Mouse (Mus musculus): ENCODE data around the gene Unc119. TPM values are rescaled to one million over a fixed set of nuclear protein-coding genes. Genes with fewer than 3 reads are reported as not detected.

Unc119 gene
- polyA plus RNA-seq, 2 experiments, result 55.7 to 114 TPM

DNA sequence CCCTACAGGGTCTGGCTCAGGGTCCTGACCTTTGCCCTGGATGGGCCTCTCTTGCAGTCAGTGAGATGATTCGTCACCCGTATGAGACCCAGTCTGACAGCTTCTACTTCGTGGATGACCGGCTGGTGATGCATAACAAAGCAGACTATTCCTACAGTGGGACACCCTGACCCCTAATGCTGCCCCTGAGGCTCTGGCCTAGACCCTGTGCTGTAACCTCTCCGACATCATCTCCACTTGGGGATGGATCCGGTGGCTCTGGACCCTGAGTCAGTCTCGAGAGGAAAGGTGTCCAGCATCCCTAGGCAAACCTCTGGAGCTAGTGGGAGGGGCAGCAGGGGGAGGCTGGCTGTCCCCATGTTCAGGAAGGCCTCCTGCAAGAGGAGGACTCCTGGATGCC lies 5.2 kb downstream of the Unc119 start:
- ATAC-seq (ENCODE audit: low FRiP score, low read depth), result no peak
- peaks cover 27% of the 10 kb centered on the region for H3K36me3 ChIP-seq (ENCODE audit: control insufficient read depth, insufficient read depth, low read length)
- no peaks in the 10 kb centered on the region for H3K9me3 ChIP-seq (ENCODE audit: control insufficient read depth, low read length)
- DNase-seq (ENCODE audit: low spot score), result no peak
- H3K27me3 ChIP-seq (ENCODE audit: control insufficient read depth, insufficient read depth, low read length), result no peaks in the 10 kb centered on the region
- no peak overlapping the region for H3K27ac ChIP-seq (replicated peaks; ENCODE audit: low read depth, low read length)
- H3K4me1 ChIP-seq (ENCODE audit: control insufficient read depth, insufficient read depth, low read length), result peaks cover 24% of the 10 kb centered on the region
- no peak overlapping the region for H3K4me2 ChIP-seq (replicated peaks; ENCODE audit: low read depth, low read length, severe bottlenecking)
- no peak overlapping the region for H3K9ac ChIP-seq (ENCODE audit: low read depth, low read length, severe bottlenecking)
- TF ChIP-seq POLR2A (IDR thresholded peaks at IDR 0.05; ENCODE audit: borderline replicate concordance, extremely low read depth, insufficient read depth, insufficient read length), result no peak
- 67% methylated on average over 7 of the region's 7 CpGs for WGBS
- H3K4me3 ChIP-seq (replicated peaks; ENCODE audit: low read length), result no peak overlapping the region

DNA sequence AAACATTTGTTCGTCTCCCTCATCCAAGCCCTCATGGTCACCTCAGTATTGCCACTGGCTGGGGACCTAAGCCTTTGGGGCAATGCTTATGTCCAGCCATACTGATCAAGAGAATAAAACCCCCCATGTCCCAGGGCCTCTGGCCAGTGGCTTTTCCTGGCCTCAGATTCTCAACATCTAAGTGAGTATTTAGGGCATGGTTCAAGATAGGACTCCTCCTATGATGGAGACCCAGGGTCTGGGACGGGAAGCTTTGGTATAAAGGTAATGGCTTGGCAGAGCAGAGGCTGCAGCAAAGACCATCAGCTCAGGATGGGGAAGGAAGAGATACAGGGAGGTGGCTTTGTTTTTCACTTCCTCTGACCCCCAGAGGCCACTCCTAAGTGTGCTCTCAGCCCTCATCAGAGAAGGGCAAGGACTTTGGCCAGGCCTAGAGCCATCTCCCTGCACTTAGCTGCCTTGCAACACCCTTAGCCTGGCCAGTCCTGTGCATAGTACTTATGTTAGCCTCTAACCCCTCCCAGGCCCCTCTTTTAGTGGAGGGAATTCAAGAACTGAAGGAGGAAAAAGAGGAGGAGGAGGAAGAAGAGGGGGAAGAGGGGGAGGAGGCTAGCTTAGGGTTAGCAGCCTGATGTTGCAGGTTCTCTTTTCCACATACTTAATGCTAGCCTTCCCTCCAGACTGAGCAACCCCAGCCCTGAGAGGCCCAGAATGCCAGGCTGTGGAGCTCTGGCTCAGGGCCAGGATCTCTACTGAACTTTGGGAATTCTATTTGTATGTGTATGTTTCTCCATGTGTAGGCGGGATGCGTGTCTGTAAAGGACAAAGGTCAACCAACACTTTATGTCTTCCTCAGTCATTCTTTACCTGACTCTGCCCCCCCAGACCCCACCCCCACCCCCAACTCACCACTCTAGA lies 6.4 kb downstream of the Unc119 start:
- Histone ChIP-seq H3K4me1 (ENCODE audit: control insufficient read depth, insufficient read depth, low read length) (peaks cover 17% of the 10 kb centered on the region), H3K27me3 (ENCODE audit: control insufficient read depth, insufficient read depth, low read length) (no peaks in the 10 kb centered on the region), H3K36me3 (ENCODE audit: control insufficient read depth, insufficient read depth, low read length) (peaks cover 27% of the 10 kb centered on the region), H3K27ac (replicated peaks; ENCODE audit: low read depth, low read length) (no peak overlapping the region), H3K9me3 (ENCODE audit: control insufficient read depth, low read length) (no peaks in the 10 kb centered on the region), H3K4me2 (replicated peaks; ENCODE audit: low read depth, low read length, severe bottlenecking) (no peak overlapping the region), H3K9ac (ENCODE audit: low read depth, low read length, severe bottlenecking) (no peak overlapping the region), H3K4me3 (replicated peaks; ENCODE audit: low read length) (no peak overlapping the region)
- TF ChIP-seq POLR2A (IDR thresholded peaks at IDR 0.05; ENCODE audit: borderline replicate concordance, extremely low read depth, insufficient read depth, insufficient read length), result no peak
- ATAC-seq (ENCODE audit: low FRiP score, low read depth) (no peak), DNase-seq (ENCODE audit: low spot score) (no peak)
- WGBS, result 80% methylated on average over 4 of the region's 4 CpGs

DNA sequence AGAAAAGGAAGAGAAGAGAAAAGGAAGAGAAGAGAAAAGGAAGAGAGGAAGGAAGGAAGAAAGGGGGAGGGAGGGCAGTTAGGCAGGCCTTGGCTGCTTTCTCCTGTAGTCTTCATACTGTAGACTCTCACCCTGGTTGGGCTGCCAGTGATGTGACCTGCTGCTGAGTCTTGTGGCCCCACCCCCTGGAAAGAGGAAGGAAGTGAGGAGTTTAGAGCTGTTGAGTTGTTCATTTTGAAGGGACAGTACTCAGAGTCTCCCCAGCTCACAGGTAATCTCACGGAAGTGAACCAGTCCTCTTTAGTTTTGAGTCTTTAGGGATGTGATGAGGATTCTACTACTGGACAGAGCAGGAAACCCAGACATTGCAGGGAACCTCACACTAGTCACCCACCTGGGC lies 9.8 kb downstream of the Unc119 start:
- Histone ChIP-seq H3K36me3 (ENCODE audit: control insufficient read depth, insufficient read depth, low read length) (peaks cover 15% of the 10 kb centered on the region), H3K9ac (ENCODE audit: low read depth, low read length, severe bottlenecking) (no peak overlapping the region), H3K27ac (replicated peaks; ENCODE audit: low read depth, low read length) (no peak overlapping the region), H3K27me3 (ENCODE audit: control insufficient read depth, insufficient read depth, low read length) (no peaks in the 10 kb centered on the region), H3K9me3 (ENCODE audit: control insufficient read depth, low read length) (no peaks in the 10 kb centered on the region), H3K4me1 (ENCODE audit: control insufficient read depth, insufficient read depth, low read length) (no peaks in the 10 kb centered on the region), H3K4me3 (replicated peaks; ENCODE audit: low read length) (no peak overlapping the region), H3K4me2 (replicated peaks; ENCODE audit: low read depth, low read length, severe bottlenecking) (no peak overlapping the region)
- DNase-seq (ENCODE audit: low spot score) (no peak), ATAC-seq (ENCODE audit: low FRiP score, low read depth) (no peak)
- no peak for TF ChIP-seq POLR2A (IDR thresholded peaks at IDR 0.05; ENCODE audit: borderline replicate concordance, extremely low read depth, insufficient read depth, insufficient read length)
- WGBS, result 79% methylated on average over 1 of the region's 1 CpGs

DNA sequence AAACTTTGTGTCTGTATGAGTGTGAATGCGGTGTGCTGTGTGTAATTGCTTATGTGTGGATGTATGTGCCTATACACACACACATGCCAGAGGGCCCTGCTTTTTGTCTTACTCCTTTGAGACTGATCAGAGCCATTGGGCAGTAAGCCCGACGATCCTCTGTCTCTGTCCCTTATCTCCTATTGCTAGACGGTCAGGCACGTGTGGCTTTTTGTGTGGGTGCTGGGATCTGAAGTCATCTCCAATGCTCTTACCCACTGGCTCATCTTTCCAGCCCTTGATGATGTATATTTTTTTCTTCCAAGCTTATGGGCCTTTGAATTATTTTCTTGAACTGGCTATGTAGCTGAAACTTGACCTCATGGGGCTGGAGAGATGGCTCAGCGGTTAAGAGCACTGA lies 11.6 kb downstream of the Unc119 start:
- no peak for TF ChIP-seq POLR2A (IDR thresholded peaks at IDR 0.05; ENCODE audit: borderline replicate concordance, extremely low read depth, insufficient read depth, insufficient read length)
- Histone ChIP-seq H3K9ac (ENCODE audit: low read depth, low read length, severe bottlenecking) (no peak overlapping the region), H3K36me3 (ENCODE audit: control insufficient read depth, insufficient read depth, low read length) (no peaks in the 10 kb centered on the region), H3K4me3 (replicated peaks; ENCODE audit: low read length) (no peak overlapping the region), H3K9me3 (ENCODE audit: control insufficient read depth, low read length) (no peaks in the 10 kb centered on the region), H3K27me3 (ENCODE audit: control insufficient read depth, insufficient read depth, low read length) (no peaks in the 10 kb centered on the region), H3K4me1 (ENCODE audit: control insufficient read depth, insufficient read depth, low read length) (no peaks in the 10 kb centered on the region), H3K4me2 (replicated peaks; ENCODE audit: low read depth, low read length, severe bottlenecking) (no peak overlapping the region), H3K27ac (replicated peaks; ENCODE audit: low read depth, low read length) (no peak overlapping the region)
- ATAC-seq (ENCODE audit: low FRiP score, low read depth) (no peak), DNase-seq (ENCODE audit: low spot score) (no peak)
- WGBS, result 87% methylated on average over 6 of the region's 6 CpGs

DNA sequence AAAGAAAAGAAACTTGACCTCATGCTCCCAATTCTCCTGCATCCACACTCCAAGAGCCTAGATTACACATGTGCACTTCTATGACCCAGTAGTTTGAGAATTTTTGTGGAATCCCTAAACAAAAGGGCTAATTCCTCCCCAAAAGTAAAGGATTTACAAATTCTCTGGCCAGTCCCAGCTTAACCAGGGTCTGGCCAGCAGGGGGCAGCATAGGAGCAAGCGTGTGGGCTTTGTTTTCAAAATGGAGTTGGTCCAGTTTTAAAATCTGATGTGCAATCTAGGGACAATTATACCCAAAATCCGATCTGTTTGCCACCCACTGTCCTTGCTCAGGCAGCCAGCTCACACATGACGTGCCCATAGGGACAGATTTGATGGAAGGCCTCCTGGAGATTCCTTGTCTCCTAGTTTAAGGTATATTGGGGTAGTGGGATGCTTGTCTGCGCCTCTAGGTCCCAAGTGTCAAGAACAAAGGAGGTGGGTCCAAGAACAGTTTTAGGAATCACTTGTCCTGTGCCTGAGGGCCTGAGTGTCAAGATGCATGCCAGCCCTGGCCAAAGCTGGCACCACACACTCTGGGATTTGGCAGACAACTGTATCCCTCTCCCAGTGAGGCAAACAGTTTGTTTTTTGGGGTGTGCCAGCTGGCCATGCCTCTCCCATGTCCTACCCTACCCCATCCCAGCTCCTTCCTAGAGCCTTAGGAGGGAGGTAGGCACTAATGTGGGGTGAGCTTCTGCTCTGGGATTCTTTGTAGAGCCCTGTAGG lies 12.4 kb downstream of the Unc119 start:
- Histone ChIP-seq H3K9me3 (ENCODE audit: control insufficient read depth, low read length) (no peaks in the 10 kb centered on the region), H3K9ac (ENCODE audit: low read depth, low read length, severe bottlenecking) (no peak overlapping the region), H3K27me3 (ENCODE audit: control insufficient read depth, insufficient read depth, low read length) (no peaks in the 10 kb centered on the region), H3K4me1 (ENCODE audit: control insufficient read depth, insufficient read depth, low read length) (no peaks in the 10 kb centered on the region), H3K27ac (replicated peaks; ENCODE audit: low read depth, low read length) (no peak overlapping the region), H3K4me2 (replicated peaks; ENCODE audit: low read depth, low read length, severe bottlenecking) (no peak overlapping the region), H3K36me3 (ENCODE audit: control insufficient read depth, insufficient read depth, low read length) (no peaks in the 10 kb centered on the region), H3K4me3 (replicated peaks; ENCODE audit: low read length) (no peak overlapping the region)
- WGBS, result 33% methylated on average over 4 of the region's 4 CpGs
- no peak for ATAC-seq (ENCODE audit: low FRiP score, low read depth)
- peak; percentile 49 for DNase-seq (ENCODE audit: low spot score)
- no peak for TF ChIP-seq POLR2A (IDR thresholded peaks at IDR 0.05; ENCODE audit: borderline replicate concordance, extremely low read depth, insufficient read depth, insufficient read length)

Measured in limb, embryonic 14.5 days (tissue).